Mouse (Mus musculus): ENCODE results near the gene Olfr1423. TPM values are rescaled to one million over a fixed set of nuclear protein-coding genes. Genes with fewer than 3 reads are reported as not detected.

Olfr1423 gene
- total RNA-seq, 1 experiment from 2014 or later: not detected

Other genes with a start within 250 kb of the Olfr1423 start
- gene Stx3, start 221.9 kb downstream of the Olfr1423 start, total RNA-seq (2017): 3.3 and 4.4 TPM in 2 replicates
- not detected in 2 replicates for gene Olfr1417, start 202.1 kb downstream of the Olfr1423 start, total RNA-seq (2017)
- gene Olfr1418, start 180.3 kb downstream of the Olfr1423 start, total RNA-seq (2017): not detected in 2 replicates
- not detected in 2 replicates for gene Olfr1419, start 166.2 kb downstream of the Olfr1423 start, total RNA-seq (2017)
- gene Olfr1420, start 154.8 kb downstream of the Olfr1423 start, total RNA-seq (2017): not detected in 2 replicates
- gene Patl1, start 128.9 kb downstream of the Olfr1423 start, total RNA-seq (2017): 21.1 and 21.9 TPM in 2 replicates
- 39.0 and 42.6 TPM in 2 replicates for gene Osbp, start 75.4 kb downstream of the Olfr1423 start, total RNA-seq (2017)
- not detected in 2 replicates for gene Olfr1424, start 21.4 kb upstream of the Olfr1423 start, total RNA-seq (2017)
- gene Olfr1425, start 36.4 kb upstream of the Olfr1423 start, total RNA-seq (2017): 1.3 TPM in 1 of 2 replicates, not detected in the other
- not detected in 2 replicates for gene Olfr1426, start 50.7 kb upstream of the Olfr1423 start, total RNA-seq (2017)
- gene Olfr1427, start 62.0 kb upstream of the Olfr1423 start, total RNA-seq (2017): not detected in 2 replicates
- not detected in 2 replicates for gene Olfr1428, start 74.6 kb upstream of the Olfr1423 start, total RNA-seq (2017)
- gene Olfr76, start 81.9 kb upstream of the Olfr1423 start, total RNA-seq (2017): not detected in 2 replicates
- gene Olfr1555-ps1, start 128.8 kb upstream of the Olfr1423 start, total RNA-seq (2017): not detected in 2 replicates
- not detected in 2 replicates for gene Olfr1431, start 159.3 kb upstream of the Olfr1423 start, total RNA-seq (2017)
- not detected in 2 replicates for gene Olfr1432, start 191.3 kb upstream of the Olfr1423 start, total RNA-seq (2017)
- gene Olfr262, start 200.3 kb upstream of the Olfr1423 start, total RNA-seq (2017): not detected in 2 replicates
- 0.12 TPM in 1 of 2 replicates, not detected in the other for gene Olfr235, start 219.7 kb upstream of the Olfr1423 start, total RNA-seq (2017)
- gene Olfr1434, start 238.5 kb upstream of the Olfr1423 start, total RNA-seq (2017): not detected in 2 replicates

All from neutrophil, adult 5-6 weeks (primary cell).